Mouse (Mus musculus) heart, postnatal 0 days (tissue): ENCODE measurements around the gene Eng.

Source experiments
- CTCF ChIP-seq: IDR thresholded peaks from 2 replicates; pipeline ENCODE4 v1.5.1; 2016; ENCODE audit warnings: antibody characterized with exemption, control low read depth, low read depth
- EP300 ChIP-seq: IDR thresholded peaks from 2 replicates; pipeline ENCODE4 v1.6.1; 2016; ENCODE audit warnings: antibody characterized with exemption, low read depth

- TF ChIP-seq CTCF = no peak
- no peak for TF ChIP-seq EP300
These were observed 15.9 kb downstream of the Eng start for GRCm38 (mm10) chr2:32662291-32662690.
